Mouse (Mus musculus) ES-E14 (cell line): ENCODE measurements around the gene Dlgap4.

Source experiments
- CHD2 ChIP-seq: IDR thresholded peaks from 2 replicates; pipeline ENCODE4 v1.6.1; 2014; ENCODE audit warnings: mild to moderate bottlenecking, low read depth, low read length, inconsistent platforms
- HCFC1 ChIP-seq: IDR thresholded peaks from 2 replicates; pipeline ENCODE4 v1.6.1; 2012; ENCODE audit warnings: low read length, inconsistent platforms, borderline replicate concordance; ENCODE audit not compliant: insufficient read depth
- MAFK ChIP-seq: IDR thresholded peaks from 2 replicates; pipeline ENCODE4 v1.6.1; 2014; ENCODE audit warnings: mild to moderate bottlenecking, low read depth, low read length, inconsistent platforms; ENCODE audit not compliant: insufficient read depth
- ZC3H11A ChIP-seq: IDR thresholded peaks from 2 replicates; pipeline ENCODE4 v1.6.1; 2012; ENCODE audit warnings: low read depth, mild to moderate bottlenecking, inconsistent platforms, low read length, borderline replicate concordance
- ZNF384 ChIP-seq: IDR thresholded peaks from 2 replicates; pipeline ENCODE4 v1.6.1; 2012; ENCODE audit warnings: low read depth, low read length, inconsistent platforms

- TF ChIP-seq MAFK = no peak
- TF ChIP-seq HCFC1 = no peak
- no peak for TF ChIP-seq ZNF384
- TF ChIP-seq ZC3H11A = no peak
- no peak for TF ChIP-seq CHD2
Observed at GRCm38 (mm10) chr2:156788836-156789235, 175.3 kb downstream of the Dlgap4 start.
